Mouse (Mus musculus) thymus, postnatal 36 days (tissue): ENCODE results near the gene Klhl11.

Experiments
- DNase-seq, 2 experiments: peaks; one replicate each; pipeline ENCODE4 v3.0.0; 2022; ENCODE audit warnings: mixed read lengths in 2 of 2

Gene Klhl11

GRCm38 (mm10) chr11:100465833-100466232 lies 6.7 kb downstream of the Klhl11 start:
- DNase-seq, result no peak

- no peak for DNase-seq
Measured at GRCm38 (mm10) chr11:100465229-100465792, 7.2 kb downstream of the Klhl11 start.

- DNase-seq, result no peak
Measured at GRCm38 (mm10) chr11:100462699-100463098, 9.8 kb downstream of the Klhl11 start.

- DNase-seq, result no peak
Measured at GRCm38 (mm10) chr11:100457711-100458110, 14.8 kb downstream of the Klhl11 start.

GRCm38 (mm10) chr11:100457247-100457646 lies 15.3 kb downstream of the Klhl11 start:
- DNase-seq, result no peak

- DNase-seq, result no peak
Measured at GRCm38 (mm10) chr11:100442625-100443024, 29.9 kb downstream of the Klhl11 start.

- DNase-seq, result no peak
Measured at GRCm38 (mm10) chr11:100441797-100442196, 30.7 kb downstream of the Klhl11 start, which contains the start of the genes Nt5c3b and Klhl10. Nt5c3b (minus strand) TSS chr11:100441808. Klhl10 (plus strand) TSS chr11:100441917.

GRCm38 (mm10) chr11:100440691-100441522 lies 31.6 kb downstream of the Klhl11 start:
- peak; percentile 88 to 90 for DNase-seq

- DNase-seq, result no peak
Measured at GRCm38 (mm10) chr11:100437901-100438300, 34.6 kb downstream of the Klhl11 start.

- DNase-seq, result no peak
Measured at GRCm38 (mm10) chr11:100435678-100436246, 36.8 kb downstream of the Klhl11 start.

- no peak for DNase-seq
Measured at GRCm38 (mm10) chr11:100432002-100432401, 40.5 kb downstream of the Klhl11 start.

- no peak for DNase-seq
Measured at GRCm38 (mm10) chr11:100430052-100430451, 42.5 kb downstream of the Klhl11 start.

- DNase-seq, result no peak
Measured at GRCm38 (mm10) chr11:100428612-100429199, 43.8 kb downstream of the Klhl11 start.

GRCm38 (mm10) chr11:100426820-100427219 lies 45.7 kb downstream of the Klhl11 start:
- DNase-seq, result no peak

- peak; percentile 68 to 71 for DNase-seq
Measured at GRCm38 (mm10) chr11:100425851-100426250, 46.7 kb downstream of the Klhl11 start.

GRCm38 (mm10) chr11:100423836-100424235 lies 48.7 kb downstream of the Klhl11 start:
- no peak for DNase-seq

GRCm38 (mm10) chr11:100421537-100421936 lies 51.0 kb downstream of the Klhl11 start:
- no peak for DNase-seq

- no peak for DNase-seq
Measured at GRCm38 (mm10) chr11:100414914-100415822, 57.4 kb downstream of the Klhl11 start, which contains the start of gene Fkbp10. Fkbp10 (plus strand) TSS chr11:100415697.

- peak; percentile 79 to 81 for DNase-seq
Measured at GRCm38 (mm10) chr11:100414021-100414913, 58.3 kb downstream of the Klhl11 start, which contains the start of gene P3h4. P3h4 (minus strand) TSS chr11:100414836.

- DNase-seq, result no peak
Measured at GRCm38 (mm10) chr11:100413541-100413940, 59.0 kb downstream of the Klhl11 start.
